Mouse (Mus musculus): Measurements from ENCODE around the gene Kpna7. TPM values are rescaled to one million over a fixed set of nuclear protein-coding genes. Genes with fewer than 3 reads are reported as not detected.
"Not testable (repeated sequence)": the region's sequence is repeated elsewhere in the genome, so short reads cannot be mapped to it uniquely, and the experiment has no call there.

Gene Kpna7
- total RNA-seq, 1 experiment from 2014 or later, result not detected

DNA sequence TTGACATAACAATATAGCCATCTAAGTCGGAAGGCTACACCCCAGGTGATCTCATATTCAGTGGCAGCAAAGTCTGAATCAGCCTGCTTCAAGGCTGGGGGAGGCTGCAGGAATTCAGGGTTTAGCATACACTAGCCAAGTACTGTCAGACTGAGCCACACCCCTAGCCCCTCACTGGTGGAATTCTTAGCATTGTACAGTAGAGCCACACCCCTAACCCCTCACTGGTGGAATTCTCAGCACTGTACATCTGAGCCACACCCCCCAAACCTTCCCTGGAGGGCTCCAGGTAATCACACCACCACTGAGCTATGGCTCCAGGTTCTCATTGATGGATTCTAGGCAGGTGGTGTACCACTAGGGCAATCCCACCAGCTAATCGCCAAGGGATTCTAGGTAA is 24.3 kb downstream of the Kpna7 start:
- no peak for ATAC-seq (replicated peaks in 1 of 2; ENCODE audit: insufficient read depth in 1 of 2, low FRiP score in 2 of 2, low TSS enrichment in 1 of 2, low read depth in 1 of 2, poor library complexity in 2 of 2, severe bottlenecking in 2 of 2)

DNA sequence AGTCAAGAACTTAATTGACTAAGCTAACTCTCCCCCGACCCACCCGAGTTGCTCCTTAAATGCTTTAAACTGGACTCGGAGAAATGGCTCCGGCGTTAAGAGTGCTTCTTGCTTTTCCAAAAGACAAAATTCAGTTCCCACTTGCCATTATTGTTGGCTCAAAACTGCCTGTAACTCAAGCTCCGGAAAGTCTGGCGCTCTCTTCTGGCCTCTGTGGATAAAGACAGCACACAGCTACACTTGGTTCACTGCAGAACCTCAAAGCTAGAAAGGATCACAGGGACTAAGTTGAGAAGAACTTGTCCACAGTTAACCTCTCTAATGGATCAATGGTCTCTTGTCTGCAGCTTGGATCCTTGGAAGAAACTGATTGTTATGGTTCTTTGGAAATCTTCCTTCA is 25.1 kb downstream of the Kpna7 start:
- ATAC-seq (replicated peaks in 1 of 2; ENCODE audit: insufficient read depth in 1 of 2, low FRiP score in 2 of 2, low TSS enrichment in 1 of 2, low read depth in 1 of 2, poor library complexity in 2 of 2, severe bottlenecking in 2 of 2), result no peak

DNA sequence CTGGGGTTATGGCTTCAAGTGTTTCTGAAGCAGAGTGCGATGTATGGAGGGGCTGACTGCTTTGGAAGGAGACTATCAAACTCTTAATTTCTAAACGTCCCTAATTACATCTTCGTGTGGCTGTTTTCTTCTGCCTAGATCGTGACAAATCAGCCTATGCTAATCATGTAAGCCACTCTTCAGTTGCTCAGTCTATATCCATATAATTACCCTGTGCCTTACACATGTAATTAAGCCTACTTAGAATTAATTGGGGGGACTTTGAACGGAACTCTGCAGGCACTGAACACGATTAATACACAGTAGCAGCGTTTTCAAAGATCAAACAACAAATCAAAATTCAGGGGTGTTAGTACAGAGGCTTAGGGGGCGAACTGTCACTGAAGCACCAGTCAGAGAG is 25.9 kb downstream of the Kpna7 start:
- ATAC-seq (replicated peaks in 1 of 2; ENCODE audit: insufficient read depth in 1 of 2, low FRiP score in 2 of 2, low TSS enrichment in 1 of 2, low read depth in 1 of 2, poor library complexity in 2 of 2, severe bottlenecking in 2 of 2), result no peak

DNA sequence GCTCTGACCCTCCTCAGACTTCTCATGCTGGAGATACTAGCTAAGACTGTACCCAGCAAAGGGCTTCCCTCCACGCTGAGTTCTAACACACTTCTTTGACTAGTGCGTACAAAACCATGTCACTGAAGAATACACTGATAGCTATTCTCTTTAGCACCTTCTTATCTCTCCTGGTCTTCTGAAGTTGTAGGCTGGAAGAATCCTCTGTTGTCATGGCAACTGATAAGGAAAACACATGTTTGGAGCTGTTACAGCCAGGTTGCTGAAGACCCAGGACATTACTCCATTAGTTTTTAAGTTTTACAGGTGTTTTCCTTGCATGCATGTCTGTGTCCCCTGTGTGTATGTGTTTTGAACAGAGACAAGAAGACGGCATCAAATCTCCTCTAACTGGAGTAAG is 29.6 kb downstream of the Kpna7 start:
- ATAC-seq (replicated peaks in 1 of 2; ENCODE audit: insufficient read depth in 1 of 2, low FRiP score in 2 of 2, low TSS enrichment in 1 of 2, low read depth in 1 of 2, poor library complexity in 2 of 2, severe bottlenecking in 2 of 2), result not testable (repeated sequence)

DNA sequence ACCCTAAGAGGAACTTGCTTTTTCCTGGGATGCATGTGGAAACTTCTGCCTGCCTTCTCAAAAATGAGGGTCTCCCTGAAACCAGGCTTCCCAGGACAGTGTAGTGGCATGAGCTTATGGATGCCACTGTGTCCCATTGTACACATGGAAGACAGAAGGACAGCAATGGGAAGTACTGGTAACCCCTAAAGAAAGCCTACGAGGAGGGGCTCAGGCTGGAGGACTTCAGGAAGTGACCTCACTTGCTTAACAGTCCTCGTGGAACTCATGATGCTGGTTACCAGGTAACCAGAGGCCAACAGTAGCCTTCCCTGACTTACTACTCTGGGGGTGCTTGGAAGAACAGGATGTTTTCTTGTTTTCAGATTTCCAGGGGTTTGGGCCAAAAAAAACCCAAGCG is 41.1 kb downstream of the Kpna7 start, which contains the start of gene 1700018F24Rik:
Gene 1700018F24Rik, plus strand, starts transcription at position 301 of the 400 bp plus-strand sequence.
- ATAC-seq (replicated peaks in 1 of 2; ENCODE audit: insufficient read depth in 1 of 2, low FRiP score in 2 of 2, low TSS enrichment in 1 of 2, low read depth in 1 of 2, poor library complexity in 2 of 2, severe bottlenecking in 2 of 2), result not testable (repeated sequence)

DNA sequence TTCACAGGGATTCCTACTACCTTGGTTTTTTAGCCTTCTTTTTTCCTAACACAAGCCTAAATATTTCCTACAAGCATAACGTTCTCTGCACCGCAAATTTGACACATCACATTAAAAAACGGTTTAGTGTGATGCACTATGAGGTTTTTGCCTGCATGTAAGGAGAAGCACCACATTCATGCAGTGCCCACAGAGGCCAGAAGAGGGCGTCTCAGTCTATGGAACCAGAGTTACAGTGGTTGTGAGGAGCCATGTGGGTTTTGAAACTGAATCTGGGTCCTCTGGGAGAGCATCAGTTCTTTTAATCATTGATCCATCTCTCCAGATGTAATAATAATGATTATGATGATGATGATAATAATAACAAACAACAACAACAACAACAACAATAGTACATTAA is 42.2 kb downstream of the Kpna7 start:
- no peak for ATAC-seq (replicated peaks in 1 of 2; ENCODE audit: insufficient read depth in 1 of 2, low FRiP score in 2 of 2, low TSS enrichment in 1 of 2, low read depth in 1 of 2, poor library complexity in 2 of 2, severe bottlenecking in 2 of 2)

DNA sequence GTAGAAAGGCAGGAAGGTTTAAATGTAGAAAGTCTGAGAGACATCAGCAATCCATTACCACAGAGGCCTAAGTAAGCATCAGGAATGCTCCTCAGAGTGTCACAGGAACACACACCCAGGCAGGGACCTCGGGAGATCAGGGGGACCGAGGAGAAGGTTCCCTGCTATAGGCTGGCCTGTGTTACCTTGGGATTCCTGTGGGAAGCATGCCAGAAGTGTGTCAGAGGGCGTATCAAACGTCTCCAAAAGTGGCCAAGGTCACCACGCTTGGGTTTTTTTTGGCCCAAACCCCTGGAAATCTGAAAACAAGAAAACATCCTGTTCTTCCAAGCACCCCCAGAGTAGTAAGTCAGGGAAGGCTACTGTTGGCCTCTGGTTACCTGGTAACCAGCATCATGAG is 51.4 kb downstream of the Kpna7 start, which contains the start of gene Gm4871:
Gene Gm4871, minus strand, starts transcription at position 364 of the 400 bp plus-strand sequence.
- not testable (repeated sequence) for ATAC-seq (replicated peaks in 1 of 2; ENCODE audit: insufficient read depth in 1 of 2, low FRiP score in 2 of 2, low TSS enrichment in 1 of 2, low read depth in 1 of 2, poor library complexity in 2 of 2, severe bottlenecking in 2 of 2)

DNA sequence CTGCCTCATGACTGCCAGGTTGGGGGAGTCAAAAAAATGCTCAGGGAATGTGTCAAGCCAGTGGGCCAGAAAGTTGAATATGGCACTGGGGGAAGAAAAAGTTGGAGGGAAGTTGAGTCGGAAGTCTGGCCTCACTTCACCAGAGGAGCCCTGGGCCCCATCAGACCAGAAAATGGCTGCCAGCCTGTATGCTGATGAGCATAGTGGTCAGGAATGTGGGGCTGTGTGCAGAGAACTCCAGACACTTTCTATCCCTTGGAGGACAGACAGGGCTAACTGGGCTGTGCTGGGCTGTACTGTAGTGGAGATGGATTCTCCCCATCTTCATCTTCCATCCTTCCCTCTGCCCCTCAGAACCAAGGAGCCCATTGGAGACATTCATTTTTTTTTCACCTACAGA is 53.4 kb downstream of the Kpna7 start:
- not testable (repeated sequence) for ATAC-seq (replicated peaks in 1 of 2; ENCODE audit: insufficient read depth in 1 of 2, low FRiP score in 2 of 2, low TSS enrichment in 1 of 2, low read depth in 1 of 2, poor library complexity in 2 of 2, severe bottlenecking in 2 of 2)

DNA sequence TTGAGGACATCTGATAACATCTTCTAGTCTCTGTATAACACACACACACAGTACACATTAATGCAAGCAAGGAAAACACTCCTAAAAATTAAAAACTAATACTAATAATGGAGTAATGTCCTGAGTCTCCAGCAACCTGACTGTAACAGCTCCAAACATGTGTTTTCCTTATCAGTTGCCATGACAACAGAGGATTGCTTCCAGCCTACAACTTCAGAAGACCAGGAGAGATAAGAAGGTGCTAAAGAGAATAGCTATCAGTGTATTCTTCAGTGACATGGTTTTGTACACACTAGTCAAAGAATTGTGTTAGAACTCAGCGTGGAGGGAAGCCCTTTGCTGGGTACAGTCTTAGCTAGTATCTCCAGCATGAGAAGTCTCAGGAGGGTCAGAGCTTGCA is 63.1 kb downstream of the Kpna7 start:
- ATAC-seq (replicated peaks in 1 of 2; ENCODE audit: insufficient read depth in 1 of 2, low FRiP score in 2 of 2, low TSS enrichment in 1 of 2, low read depth in 1 of 2, poor library complexity in 2 of 2, severe bottlenecking in 2 of 2), result 0 out of 4 replicates have a peak, but pooled peaks of 1 of the 2 experiments have one; percentile 12

DNA sequence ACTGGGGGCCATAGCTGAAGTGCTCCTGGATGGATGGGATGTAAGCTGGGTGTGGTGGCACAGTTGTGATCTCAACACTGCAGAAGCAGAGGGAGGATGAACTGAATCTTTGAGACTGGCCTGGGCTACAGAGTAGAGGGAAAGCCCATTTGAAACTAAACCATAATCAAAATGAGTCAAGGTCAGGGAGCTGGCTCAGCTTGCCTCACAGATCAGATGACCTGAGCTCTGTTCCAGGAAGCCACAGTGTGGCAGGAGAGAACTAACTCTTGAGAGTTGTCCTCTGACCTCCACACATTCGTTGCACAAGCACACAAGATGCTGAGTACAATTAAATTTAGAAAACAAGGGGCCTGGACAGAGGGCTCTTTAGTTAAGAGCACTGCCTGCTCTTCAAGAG is 63.6 kb downstream of the Kpna7 start:
- ATAC-seq (replicated peaks in 1 of 2; ENCODE audit: insufficient read depth in 1 of 2, low FRiP score in 2 of 2, low TSS enrichment in 1 of 2, low read depth in 1 of 2, poor library complexity in 2 of 2, severe bottlenecking in 2 of 2), result not testable (repeated sequence)

DNA sequence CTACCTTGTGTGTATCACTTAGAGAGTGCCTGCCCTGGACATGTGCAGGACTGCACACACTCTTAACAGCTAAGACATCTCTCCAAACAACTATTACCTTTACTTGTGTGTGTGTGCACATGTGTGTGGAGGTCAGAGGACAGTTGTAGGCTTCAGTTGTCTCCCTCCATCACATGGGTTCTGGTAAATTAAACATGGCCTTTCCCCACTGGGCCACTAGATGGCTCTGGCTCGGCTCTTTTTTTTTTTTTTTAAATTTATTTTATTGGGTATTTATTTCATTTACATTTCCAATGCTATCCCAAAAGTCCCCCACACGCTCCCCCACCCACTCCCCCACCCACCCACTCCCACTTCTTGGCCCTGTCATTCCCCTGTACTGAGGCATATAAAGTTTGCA is 67.1 kb downstream of the Kpna7 start:
- not testable (repeated sequence) for ATAC-seq (replicated peaks in 1 of 2; ENCODE audit: insufficient read depth in 1 of 2, low FRiP score in 2 of 2, low TSS enrichment in 1 of 2, low read depth in 1 of 2, poor library complexity in 2 of 2, severe bottlenecking in 2 of 2)

DNA sequence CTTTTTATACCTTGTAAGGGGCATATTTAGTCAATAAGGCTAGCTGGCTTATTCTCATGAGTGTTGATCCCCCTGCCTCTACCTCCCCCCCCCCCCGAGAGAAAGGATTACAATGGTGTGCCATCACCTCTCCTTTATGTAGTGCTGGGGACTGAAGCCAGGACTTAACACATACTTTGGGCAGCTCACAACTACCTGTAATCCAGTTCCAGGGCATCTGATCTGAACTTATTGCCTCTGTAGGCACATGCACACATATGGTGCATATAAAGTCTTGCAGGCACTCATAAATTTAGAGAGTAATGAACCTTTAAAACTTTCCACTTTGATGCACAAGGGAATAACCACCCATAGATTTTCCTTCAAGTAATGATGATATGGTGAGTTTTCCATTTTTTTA is 69.6 kb downstream of the Kpna7 start:
- no peak for ATAC-seq (replicated peaks in 1 of 2; ENCODE audit: insufficient read depth in 1 of 2, low FRiP score in 2 of 2, low TSS enrichment in 1 of 2, low read depth in 1 of 2, poor library complexity in 2 of 2, severe bottlenecking in 2 of 2)

DNA sequence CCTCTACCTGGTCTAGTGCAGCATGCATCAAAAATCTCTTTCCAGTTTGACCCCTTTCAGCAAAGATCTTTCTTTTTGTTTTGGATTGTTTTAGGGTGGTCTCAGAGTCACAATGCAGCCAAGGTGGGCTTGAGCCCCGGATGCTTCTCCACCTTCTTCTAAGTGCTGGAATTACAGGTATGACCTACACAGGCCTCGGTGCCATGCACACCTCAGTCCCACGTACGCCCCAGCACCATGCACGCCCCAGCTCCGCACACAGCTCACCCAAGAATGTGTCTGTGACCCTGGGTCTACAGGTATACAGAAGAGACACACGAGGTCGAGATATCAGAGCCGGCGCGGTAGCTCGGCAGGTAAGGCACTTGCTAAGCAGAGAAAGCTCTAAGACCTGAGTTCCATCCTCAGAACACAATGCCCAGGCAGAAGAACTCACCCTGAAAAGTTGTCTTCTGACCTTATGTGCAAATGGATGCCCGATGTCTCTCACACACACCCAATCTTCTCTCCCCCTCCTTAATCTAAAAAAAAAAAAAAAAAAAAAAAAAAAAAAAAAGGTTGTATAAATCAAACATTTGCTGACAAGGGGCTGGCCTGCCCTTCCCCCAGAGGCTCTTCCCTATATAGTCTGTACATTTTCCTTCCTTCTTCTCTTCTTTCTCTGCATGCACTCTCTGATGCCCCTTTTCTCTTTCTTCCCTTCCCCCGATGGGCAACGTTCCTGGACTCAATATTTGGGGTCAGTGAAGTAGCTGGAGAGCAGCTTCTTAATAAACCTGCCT is 74.8 kb downstream of the Kpna7 start:
- no peak for ATAC-seq (replicated peaks in 1 of 2; ENCODE audit: insufficient read depth in 1 of 2, low FRiP score in 2 of 2, low TSS enrichment in 1 of 2, low read depth in 1 of 2, poor library complexity in 2 of 2, severe bottlenecking in 2 of 2)

DNA sequence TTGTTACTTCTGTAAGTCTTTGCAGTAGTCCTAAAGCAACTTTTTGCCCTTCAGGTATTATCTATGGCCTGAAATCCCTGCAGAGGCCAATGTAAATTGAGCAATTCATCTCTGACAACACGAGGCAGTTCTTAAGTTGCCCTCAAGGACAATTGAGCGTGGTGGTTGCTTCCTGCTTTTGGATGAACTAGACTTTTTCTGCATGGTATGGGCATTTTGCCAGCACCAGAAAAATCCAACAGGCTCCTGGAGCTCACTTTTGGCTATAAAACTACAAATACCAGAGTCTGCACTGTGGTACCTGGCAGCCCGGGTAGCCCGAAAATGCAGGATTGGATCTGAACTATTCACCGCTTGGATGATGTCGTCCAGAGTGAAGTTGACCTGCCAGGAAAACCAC is 78.2 kb downstream of the Kpna7 start:
- no peak for ATAC-seq (replicated peaks in 1 of 2; ENCODE audit: insufficient read depth in 1 of 2, low FRiP score in 2 of 2, low TSS enrichment in 1 of 2, low read depth in 1 of 2, poor library complexity in 2 of 2, severe bottlenecking in 2 of 2)

DNA sequence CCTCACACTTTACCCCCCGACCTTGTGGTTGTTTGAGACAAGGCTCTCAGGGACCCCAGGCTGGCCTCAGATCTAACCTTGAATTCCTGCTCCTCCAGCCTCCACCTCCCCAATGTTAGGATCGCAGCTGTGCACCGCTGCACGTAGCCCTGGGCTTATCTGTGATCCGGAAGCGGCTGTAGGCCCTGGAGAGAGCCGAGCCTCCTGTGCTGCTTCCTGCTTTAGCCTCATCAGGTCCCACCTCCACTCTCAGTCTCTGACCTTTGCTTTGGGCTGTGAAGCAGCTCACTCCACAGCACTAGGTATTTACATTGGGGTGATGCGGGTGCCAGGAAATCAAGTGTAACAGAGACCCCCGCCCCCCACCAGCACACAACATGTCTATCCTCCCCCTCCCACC is 79.3 kb downstream of the Kpna7 start:
- ATAC-seq (replicated peaks in 1 of 2; ENCODE audit: insufficient read depth in 1 of 2, low FRiP score in 2 of 2, low TSS enrichment in 1 of 2, low read depth in 1 of 2, poor library complexity in 2 of 2, severe bottlenecking in 2 of 2), result no peak

DNA sequence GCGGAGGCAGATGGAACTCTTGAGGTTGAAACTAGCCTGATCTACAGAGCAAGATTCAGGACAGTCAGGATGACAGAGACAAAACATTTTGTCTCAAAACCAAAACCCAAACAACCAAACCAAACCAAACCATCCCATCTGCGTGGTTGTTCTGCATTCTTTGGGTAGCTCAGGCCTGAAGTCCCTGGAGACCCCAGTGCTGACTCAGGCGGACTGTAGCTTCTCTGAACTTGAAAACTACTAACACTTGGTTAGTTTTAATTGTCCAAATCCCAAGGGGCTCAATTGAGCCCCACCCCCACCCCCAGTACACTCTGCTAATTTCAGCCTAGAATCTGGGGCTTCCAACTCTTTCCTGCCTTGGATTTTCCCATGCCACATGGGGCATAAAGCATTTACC is 80.5 kb downstream of the Kpna7 start:
- no peak for ATAC-seq (replicated peaks in 1 of 2; ENCODE audit: insufficient read depth in 1 of 2, low FRiP score in 2 of 2, low TSS enrichment in 1 of 2, low read depth in 1 of 2, poor library complexity in 2 of 2, severe bottlenecking in 2 of 2)

DNA sequence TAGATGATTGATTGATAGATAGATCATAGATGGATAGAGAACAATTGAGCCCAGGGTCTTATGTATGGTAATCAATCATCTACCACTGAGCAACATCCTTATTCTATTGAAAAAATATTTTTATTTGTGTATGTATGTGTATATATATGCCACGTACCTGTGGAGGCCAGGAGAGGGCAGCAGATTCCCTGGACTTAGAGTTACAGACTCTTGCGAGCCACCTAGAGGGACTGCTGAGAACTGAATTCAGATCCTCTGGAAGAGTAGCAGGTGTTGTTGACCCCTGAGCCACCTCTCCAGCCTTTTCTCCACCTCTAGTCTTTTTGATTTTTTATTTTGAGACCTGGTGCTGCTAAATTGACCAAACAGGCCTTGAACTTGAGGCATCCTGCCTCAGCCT is 85.3 kb downstream of the Kpna7 start:
- ATAC-seq (replicated peaks in 1 of 2; ENCODE audit: insufficient read depth in 1 of 2, low FRiP score in 2 of 2, low TSS enrichment in 1 of 2, low read depth in 1 of 2, poor library complexity in 2 of 2, severe bottlenecking in 2 of 2), result peak; percentile 49 to 64; a peak in 1 of 4 replicates

DNA sequence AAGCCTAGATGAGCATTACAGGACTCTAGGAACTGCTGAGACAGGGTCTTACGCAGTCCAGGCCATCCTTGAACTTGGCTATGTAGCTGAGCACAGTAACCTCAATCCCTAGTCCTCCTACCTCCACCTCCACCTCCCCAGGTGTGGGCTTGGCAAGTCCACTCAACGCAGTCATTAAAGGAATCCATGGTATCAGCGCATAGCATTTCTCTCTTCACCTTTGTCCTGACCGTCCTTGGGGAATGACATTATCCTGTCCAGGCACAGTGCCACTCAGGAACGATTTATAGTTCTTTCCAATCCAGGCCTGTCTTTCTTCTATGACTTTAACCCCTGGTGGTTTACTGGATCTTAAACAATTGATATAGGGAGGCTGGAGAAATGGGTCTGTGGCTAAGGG is 93.3 kb downstream of the Kpna7 start:
- no peak for ATAC-seq (replicated peaks in 1 of 2; ENCODE audit: insufficient read depth in 1 of 2, low FRiP score in 2 of 2, low TSS enrichment in 1 of 2, low read depth in 1 of 2, poor library complexity in 2 of 2, severe bottlenecking in 2 of 2)

DNA sequence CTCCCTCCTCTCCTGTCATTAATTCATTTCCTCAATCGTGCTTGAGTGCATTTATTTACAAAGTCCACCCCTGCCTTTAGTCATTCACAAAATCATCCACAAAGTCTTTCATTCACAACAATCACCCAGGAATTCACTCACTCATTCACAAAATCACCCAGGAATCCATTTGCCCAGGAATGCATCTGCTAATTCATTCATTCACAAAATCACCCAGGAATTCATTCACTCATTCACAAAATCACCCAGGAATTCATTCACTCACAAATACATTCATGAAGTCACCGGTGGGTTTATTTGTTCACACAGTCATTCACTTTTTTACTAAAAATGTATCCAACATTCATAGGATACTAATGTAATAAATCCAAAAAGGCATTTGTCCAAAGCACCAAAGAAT is 93.8 kb downstream of the Kpna7 start:
- no peak for ATAC-seq (replicated peaks in 1 of 2; ENCODE audit: insufficient read depth in 1 of 2, low FRiP score in 2 of 2, low TSS enrichment in 1 of 2, low read depth in 1 of 2, poor library complexity in 2 of 2, severe bottlenecking in 2 of 2)
